Mouse (Mus musculus) ovary, adult 18-20 months (tissue): ENCODE measurements around the gene Ciapin1.
A peak's percentile ranks its signal among the peaks of the same experiment; 100 is the strongest.

Experiments
- DNase-seq: peaks from one replicate; pipeline ENCODE4 v3.0.0; 2022; ENCODE audit warnings: low spot score, mixed read lengths

The Ciapin1 gene

DNA sequence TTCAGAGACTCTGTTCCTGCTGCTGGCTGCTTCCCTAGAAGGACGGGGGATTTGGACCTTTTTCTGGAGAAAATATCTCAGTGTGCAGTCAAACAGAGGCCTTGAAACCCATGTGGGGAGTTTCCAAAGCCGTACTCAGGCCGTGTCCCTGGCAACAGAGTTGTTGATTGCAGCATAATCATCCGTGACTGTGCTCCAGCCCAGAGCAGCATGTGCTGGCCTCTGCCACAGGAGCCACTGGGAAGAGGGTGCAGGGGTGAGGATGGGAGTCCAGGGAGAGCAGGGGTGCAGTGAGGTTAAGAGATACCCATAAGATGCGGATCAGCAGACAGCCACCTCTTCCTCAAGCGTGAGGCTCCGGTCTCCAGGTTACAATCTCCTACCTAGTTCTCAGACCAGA, 30.7 kb downstream of the Ciapin1 start:
- DNase-seq = peak; percentile 75

- DNase-seq = no peak
Measured at GRCm38 (mm10) chr8:94805811-94806210, 32.3 kb downstream of the Ciapin1 start.

DNA sequence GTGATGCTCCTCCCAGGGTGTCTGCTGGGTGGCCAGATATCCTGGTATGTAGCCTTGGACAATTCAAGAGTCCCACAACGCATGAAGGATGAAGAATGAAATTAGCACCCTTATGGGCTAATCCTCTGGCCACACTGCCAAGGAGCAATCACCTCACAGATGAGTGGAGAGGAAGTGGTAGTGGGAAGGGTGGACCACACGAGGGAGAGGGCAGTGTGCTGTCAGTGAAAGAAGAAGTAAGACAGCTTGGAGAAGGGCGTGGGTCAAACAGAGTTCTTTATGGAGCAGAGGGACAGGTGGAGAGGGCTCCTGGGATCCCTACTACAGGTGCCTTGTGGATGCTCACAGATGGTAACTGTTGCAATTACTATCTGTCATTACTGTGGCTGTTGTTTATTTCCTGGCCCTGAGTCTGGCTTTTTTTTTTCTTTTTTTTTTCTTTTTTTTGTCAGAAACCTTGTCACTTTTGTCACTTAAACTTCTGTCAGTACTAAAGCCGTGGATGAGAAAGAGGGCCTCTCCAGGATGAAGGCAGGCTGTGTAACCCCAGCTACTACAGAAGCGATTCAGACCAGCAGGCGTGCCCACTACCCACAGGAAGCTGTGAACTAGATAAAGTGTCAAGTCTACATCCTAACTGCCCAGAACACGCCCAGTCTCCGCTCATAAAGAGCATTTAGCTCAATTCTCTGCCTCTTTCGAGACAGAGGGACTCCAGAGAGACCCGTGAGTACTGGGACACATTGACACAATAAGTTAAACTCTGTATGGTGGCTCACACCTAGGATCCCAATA, 33.4 kb downstream of the Ciapin1 start:
- DNase-seq = no peak

DNA sequence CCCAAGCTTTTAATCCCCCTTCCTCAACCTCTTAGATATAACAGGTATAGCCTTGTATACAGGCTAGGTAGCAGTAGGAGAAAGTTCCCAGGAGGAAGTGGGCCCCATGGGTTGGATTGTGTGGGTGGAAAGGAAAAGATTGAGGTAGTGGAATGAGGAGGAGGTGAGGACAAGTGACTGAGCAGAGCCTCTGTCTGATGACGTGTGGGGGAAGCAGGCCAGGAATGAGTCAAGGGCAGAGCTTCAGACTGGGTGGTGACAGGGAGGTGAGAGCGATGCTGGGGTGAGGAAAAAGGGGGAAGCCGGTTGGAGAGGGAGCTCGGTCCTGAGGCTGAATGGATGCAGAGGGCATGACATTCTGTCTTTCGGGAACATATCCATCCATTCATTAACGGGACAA, 34.6 kb downstream of the Ciapin1 start:
- no peak for DNase-seq

DNA sequence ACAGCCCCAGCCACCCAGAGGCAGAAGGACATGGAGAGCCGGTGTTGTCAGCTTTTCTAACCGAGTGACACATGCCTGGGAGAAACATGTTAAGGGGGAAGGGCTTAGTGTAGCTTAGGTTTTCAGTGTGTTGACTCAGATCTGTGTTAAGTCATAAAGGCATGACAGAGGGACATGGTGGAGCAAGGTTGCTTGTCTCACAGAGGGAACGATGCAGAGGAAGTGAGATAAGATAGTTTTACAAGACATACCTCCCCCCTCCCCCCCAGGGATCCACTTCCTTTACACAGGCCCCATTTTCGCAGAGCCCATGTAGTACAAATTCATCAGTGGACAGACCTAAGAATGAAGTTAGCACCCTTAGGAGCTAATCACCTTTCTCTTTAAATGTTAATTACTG, 35.8 kb downstream of the Ciapin1 start:
- DNase-seq = no peak

GRCm38 (mm10) chr8:94801293-94802095, 36.7 kb downstream of the Ciapin1 start:
- DNase-seq = no peak

DNA sequence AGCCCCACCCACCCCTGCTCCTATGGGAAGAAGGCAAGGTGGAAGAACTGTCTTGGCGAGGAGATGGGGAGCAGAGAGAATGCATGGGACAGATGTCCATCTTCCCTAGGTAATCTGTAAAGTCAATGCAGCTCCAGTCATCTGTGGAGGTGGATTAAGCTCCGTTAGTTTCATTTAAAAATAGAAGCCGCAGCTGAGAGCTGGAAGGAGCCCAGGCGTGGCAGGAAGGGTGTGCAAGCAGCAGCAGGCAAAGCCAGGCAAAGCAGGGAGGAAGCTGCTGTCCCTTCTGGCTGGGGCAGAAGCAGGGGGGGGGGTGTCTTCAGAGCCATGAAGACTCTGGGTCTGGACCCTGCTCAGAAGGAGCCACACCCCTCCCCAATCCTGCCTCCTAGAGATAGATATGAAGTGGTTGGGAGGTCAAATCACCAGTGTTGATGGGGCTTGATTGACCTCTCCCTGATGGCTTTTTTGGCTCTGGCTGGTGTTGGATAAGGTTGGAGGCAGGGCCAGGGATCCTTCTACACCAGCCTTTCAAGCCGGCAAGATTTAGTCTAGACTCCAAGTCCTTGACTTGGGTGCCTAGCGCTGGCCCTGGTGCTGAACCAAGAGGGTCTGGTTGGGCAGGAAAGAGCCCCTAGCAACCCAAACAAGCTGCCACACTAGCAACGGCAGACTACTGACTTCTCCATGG, 37.7 kb downstream of the Ciapin1 start:
- no peak for DNase-seq

DNA sequence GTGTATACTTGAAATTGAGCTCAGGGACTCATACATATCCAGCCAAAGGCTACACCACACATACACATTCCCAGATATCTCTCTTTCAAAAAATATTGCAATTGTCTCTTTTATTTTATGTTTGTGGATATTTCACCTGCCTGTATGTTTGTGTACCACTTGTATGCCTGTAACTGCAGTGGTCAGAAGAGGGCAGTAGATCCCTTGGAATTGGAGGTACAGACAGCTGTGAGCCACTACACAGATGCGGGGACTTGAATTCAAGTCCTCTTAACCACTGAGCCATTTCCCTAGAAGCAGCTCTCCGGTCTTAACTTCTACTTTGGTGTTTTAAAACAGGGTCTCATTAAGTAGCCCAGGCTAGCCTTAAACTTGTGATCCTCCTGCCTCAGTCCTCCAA, 43.4 kb downstream of the Ciapin1 start:
- DNase-seq = no peak

DNA sequence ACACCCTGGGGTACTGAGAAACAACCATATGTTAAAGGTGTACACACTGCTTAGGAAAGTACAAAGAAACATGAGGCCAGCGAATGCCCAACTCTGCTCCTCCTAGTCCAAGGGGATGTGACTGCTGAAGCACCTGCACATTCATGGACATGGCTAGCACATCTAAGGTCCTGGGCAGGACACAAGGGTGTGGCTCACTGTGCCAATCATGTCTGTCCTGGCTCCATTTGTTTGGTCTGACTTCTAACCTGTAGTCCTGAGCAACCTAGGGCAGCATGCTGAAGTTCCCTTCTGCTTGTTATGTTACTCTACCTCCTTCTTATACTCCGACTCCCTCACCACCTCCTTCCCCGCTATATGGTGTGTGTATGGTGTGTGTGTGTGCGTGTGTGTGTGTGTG, 43.8 kb downstream of the Ciapin1 start:
- no peak for DNase-seq

DNA sequence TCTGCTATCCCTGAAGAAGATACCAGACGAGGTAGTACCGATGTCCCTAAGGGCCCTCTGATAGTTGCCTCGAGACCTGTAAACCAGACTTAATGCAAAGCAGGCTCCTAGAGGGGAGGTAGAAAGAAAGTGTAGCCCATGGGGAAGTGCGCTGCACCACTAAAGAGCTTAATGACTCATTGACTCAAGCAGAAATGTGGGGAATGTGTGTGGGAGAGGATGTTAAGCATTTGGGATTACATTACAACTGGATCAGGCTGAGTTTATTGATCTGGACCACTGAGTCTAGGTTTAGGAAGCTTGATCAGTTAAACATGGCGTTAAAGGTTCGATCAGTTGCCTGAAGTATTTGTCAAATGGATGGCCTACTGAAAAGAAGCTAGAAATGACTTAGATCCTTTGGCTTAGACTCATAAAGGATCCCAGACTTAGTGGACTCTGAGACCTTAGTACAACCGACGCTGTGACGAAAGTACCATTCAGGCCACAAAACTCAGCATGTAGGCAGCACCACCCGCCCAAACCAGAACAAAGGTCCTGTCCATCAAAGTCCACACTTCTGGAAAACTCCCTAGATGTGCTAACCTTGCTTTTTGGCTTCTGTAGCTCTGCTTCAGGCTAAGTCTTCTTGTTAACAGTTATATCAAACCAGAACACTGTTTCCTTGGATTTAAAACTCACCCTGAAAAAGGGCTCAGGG, 48.8 kb downstream of the Ciapin1 start:
- DNase-seq = no peak

GRCm38 (mm10) chr8:94787524-94788501, 50.3 kb downstream of the Ciapin1 start:
- DNase-seq = peak; percentile 57

DNA sequence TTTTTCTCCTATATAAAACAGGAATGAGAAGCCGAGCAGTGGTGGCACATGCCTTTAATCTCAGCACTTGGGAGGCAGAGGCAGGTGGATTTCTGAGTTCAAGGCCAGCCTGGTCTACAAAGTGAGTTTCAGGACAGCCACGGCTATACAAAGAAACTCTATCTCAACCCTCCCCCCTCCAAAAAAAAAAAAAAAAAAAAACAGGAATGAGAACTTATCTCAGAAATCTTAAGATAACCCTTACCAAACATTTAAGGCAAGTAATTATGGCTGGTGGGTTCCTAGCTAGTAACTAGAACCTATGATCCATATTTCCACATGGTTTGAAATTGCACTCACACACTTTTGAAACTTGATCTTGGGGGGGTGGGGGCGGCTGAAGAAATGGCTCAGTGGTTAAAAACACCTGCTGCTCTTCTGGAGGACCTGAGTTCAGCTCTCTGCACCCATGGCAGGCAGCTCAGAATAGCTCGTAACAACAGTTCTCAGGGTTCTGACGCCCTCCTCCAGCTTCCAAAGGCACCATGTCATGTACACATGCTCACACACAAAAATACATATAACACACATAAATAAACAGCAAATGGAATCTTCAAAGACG, 52.1 kb downstream of the Ciapin1 start:
- no peak for DNase-seq

DNA sequence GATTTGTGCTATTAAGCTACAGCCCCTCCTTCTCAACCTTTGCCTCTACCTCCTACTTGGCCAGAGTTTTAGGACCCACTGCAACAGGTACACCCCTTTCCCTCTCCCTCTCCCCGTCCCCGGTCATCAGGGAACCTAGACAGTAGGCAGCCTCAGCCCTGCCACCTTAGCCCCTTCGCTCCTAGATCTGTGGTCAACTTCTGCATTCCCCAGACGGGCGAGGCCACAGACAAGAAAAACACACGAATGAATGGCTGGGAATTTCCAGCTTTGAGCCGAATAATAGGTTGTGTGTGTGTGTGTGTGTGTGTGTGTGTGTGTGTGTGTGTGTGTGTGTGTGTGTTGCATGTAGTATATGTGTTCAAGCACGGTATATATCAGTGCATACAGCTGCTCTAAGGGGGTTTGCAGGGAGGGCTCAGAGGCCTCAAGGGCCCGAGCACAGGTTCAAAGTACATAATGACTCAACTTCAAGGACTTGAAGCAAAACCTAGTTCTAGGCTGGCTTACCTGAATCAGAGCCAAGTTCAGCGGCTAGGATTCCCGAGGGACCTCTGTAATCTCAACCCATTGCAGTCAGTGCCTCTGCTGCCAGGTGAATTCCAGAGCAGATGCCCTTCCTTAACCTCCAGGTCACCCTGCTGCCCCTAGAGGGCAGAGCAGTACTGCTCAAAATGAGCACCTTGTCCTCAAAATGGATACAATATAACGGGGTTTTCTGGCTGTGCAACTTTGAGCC, 52.7 kb downstream of the Ciapin1 start:
- DNase-seq = peak; percentile 30

DNA sequence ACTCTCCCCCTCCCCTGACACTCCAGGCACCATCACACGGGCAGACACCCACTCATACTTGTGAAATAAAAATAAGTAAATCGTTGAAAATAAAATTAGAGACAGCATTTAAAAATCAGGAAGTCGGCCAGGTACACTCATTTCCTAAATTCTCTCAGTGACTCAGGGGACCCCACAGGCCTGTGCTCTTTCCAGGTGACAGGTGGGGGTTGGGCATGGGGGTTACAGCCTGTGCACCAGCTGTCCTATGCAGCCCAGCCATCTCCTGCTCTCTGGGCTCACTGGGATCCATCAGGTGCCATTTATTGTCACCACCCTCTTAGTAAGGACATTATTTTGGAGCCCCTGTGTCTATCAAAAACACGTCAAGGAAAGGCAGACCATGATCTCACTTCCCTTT, 54.3 kb downstream of the Ciapin1 start:
- DNase-seq = no peak

GRCm38 (mm10) chr8:94781838-94782235, 56.3 kb downstream of the Ciapin1 start:
- no peak for DNase-seq

GRCm38 (mm10) chr8:94781155-94781837, 56.9 kb downstream of the Ciapin1 start:
- no peak for DNase-seq

GRCm38 (mm10) chr8:94780491-94781154, 57.5 kb downstream of the Ciapin1 start:
- no peak for DNase-seq

- no peak for DNase-seq
Measured at GRCm38 (mm10) chr8:94779534-94780294, 58.4 kb downstream of the Ciapin1 start.
